Mouse (Mus musculus) CD4-positive, CD25-positive, alpha-beta regulatory T cell, adult 2 months (primary cell): ENCODE data around the gene Rassf8.
A peak's percentile ranks its signal among the peaks of the same experiment; 100 is the strongest.

ENCODE experiments used
- DNase-seq: peaks from one replicate; pipeline ENCODE4 v3.0.0-alpha.2; 2012; ENCODE audit warnings: low read depth, low spot score

The Rassf8 gene

DNA sequence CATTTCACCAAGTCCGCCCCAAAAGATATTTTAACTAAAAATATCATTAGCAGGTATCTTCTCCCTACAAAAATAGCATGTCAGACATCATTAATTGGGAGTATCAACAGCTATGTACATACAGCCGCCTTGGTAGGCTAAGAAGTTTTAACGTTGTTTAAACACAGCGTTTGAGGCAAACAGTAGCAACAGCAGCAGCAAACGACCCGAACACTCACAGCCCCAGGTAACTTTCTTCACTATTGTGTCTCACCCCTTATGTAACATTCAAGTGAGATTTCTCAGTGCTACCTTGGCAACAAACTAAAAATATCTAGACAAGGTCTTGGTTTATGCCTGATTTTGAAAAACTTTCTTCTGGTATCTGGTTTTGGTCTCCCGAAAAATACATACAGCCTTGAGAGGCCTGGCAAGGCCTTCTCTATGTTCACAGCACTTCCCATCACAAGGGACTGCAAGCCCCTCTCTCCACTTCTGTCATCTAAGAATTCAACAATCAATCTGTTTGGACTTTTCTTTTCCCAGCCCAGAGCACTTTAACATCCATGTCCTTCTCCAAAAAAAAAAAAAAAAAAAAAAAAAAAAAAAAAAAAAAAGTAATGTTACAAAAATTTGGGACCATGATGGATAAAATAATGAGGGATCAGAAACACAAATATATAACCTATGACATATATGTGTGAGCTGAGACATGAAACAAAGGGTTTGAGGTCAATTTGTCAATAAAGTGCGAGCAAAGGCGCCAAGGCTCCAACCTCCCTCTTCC is 115.1 kb downstream of the Rassf8 start:
- DNase-seq: no peak

DNA sequence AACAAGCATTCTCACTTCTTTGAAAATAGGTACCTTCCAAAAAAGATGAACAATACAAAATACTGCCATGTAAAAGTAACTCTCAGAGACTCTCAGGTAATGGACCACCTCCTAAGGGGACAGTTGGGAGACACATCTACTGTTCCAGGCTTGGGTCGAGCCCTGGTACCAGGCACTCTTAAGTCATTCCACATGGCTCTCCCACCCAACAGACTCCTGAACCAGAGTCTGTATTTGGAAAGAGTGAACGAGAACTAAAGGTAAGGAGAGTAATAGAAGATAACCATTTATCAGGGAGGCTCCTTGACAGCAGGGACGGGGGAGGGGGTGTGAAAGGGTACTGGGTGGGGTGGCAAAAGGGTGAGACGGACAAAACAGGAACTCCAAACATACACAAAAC is 115.8 kb downstream of the Rassf8 start:
- no peak for DNase-seq

DNA sequence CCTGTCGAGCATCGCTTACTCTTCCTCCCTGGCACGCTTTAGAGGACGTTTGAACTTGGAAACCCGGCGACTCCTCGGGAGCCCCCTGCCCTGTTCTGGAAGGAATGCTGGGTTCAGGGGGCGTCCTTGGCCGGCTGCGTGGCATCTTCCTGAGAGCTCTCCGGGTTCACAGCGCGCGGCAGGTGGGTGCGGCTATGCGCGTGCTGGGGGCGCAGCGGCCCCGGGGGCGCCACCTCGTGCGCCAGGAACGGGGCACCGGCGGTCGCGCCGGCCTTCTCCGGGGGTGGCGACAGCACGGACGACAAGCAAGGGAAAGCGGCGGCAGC is 116.2 kb downstream of the Rassf8 start:
- no peak for DNase-seq

DNA sequence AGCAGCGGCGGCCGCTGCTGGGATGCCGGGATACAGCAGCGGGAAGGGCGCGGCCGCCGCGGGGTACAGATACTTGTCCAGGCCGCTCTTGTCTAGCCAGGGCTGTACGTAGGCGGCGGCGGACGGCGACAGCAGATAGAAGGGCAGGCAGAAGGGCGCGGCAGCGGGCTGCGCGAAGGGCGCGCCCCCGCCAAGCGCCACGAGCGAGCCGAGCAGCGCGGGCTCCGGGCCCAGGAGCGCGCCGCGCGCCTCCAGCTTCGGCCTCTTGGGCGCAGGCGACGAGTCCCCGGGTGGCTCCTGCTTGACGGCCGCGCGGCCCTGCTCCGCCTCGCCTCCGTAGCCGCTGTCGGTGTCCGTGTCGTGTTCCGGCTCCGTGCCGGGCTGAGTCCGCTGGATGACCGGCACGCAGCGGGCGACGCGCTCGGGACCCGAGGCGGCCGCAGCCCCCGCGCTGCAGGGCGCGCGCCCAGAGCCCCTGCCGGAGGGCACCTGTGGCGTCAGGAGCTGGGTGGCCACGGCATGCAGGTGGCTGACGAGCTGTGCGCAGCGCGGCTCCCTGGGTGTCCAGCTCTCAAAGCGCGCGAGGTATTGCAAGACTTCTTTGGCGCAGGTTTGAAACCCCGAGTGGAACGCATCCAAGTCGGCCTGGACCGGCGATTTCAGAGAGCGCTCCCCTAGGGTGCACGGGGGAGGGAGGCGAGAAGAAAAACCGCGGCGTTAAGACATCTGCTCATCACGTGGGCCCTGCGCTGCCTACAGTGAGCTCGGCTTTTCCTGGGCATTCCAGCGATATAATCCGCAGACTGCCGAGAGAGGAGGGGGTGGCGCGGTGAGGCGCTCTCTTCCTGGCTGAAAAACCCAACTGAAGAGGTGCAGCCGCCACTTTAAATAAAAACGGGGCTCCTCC is 116.8 kb downstream of the Rassf8 start:
- peak; percentile 39 for DNase-seq

DNA sequence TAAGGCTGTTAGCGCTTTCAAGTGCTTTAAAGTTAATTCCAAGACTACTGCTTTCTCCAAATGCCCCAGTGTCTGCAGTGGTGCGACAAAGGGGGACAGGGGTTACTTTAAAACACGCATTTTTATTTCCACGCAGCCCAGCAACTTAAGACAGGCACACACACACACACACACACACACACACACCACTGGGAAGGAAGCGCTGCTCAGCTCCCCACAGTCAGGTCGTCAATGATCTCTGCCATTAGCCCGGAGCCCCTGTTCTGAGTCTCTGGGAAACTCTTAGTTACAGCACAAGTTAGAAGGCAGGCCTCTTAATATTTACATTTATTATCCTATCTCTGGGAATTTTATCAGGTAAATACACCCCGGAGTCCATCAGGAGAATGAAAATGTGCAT is 117.6 kb downstream of the Rassf8 start:
- peak; percentile 29 for DNase-seq

DNA sequence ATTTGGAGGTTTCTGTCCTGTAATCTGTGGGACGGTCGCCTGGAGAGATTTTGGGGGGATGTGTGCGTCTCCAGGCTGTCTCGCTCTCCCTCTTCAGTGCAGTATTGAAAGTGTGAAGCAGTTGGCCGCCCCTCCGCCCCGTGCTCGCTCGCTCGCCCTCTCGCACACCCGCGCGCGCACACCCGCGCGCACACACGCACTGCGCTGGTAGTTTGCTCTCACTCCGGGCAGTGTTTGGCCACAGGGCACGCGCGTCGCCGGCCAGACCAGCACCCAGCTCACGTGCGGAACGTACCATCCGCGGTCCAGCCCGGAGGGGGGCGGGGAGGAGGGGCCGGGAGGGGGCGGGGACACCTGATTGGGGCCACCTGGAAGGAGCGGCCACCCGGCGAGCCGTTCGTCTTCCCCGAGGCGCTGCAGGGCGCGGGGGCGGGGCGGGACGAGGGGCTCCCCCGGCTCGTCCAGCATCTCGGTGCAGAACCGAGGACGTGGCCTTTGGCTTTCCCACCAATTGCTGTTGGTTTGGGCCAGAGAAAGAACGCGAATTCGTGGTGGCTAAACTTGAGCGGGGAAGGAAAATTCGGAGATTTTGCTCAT is 118.8 kb downstream of the Rassf8 start, which contains the start of gene Bhlhe41:
TSS of gene Bhlhe41 (minus strand) at position 270 of the 597 bp plus-strand sequence.
- peak; percentile 41 for DNase-seq

DNA sequence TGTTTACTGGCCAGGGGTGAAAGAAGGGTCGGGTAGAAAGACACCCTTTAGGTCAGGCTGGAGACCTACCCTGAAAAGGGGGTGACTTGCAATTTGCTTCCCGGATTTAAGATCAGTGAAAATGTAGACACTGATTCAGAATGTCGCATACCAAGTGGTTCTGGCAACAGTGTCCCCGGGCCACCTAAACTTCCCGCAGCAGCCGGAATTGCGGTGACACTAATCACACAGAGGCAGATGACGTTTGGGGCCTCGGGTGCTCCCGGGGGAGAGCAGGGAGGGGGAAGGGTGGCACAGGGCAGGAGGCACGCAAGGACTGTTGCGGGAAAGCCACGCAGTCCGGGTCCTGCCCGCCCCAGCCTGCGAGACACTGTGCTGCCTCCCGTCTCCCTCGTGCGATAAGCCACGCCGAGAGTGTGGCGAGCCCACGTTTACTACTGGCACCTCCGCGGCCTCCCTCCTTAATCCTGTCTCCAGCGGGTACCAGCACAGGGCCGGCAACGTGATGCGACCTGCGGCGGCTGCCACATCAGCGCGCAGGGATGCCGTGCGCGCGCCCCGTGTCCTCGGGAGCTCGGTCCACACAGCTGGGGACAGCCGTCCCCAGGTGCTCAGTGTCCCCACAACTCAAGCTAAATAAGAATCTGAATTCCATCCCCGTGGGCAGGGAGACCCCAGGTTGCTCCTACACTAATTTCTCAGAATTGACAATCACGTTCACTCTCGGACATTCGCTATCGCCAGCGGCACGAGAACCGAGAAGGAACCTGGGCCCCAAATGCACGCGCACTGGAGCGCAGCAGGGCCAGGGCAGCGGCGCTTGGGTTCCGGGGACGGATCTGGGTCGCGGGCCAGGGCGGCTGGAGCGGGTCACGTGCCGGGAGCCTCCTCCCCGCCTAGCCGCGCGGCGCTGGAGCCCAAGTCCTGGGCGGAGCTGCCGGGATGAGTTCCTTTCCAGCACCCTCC is 119.6 kb downstream of the Rassf8 start:
- peak; percentile 42 for DNase-seq

DNA sequence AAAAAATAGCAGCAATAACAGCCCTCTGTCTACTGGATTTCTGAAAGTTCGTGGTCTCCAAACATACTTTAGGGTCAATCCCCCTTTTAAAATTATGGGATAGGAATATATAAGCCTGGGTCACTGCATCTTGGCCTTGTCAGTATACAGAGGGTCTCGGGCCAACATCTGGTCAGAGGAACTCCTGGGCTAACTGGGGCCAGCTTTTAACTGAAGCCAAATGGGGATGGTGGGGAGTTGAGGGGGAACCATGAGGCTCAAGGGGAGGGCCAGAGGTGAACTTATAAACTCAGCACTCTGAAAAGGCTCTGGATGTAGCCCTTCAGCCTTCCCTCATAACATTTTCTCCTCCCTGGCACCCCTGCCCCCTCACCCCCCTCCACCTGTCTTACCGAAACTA is 120.6 kb downstream of the Rassf8 start:
- no peak for DNase-seq
